Mouse (Mus musculus): Measurements from ENCODE around the gene Chga.

The Chga gene

GRCm38 (mm10) chr12:102554721-102555516 lies at the start of gene Chga:
Gene Chga, plus strand, starts transcription at chr12:102554969.
- no peak for DNase-seq

GRCm38 (mm10) chr12:102505131-102505713 lies 49.5 kb upstream of the Chga start:
- DNase-seq, result no peak

- DNase-seq, result no peak
These were observed 48.8 kb upstream of the Chga start for GRCm38 (mm10) chr12:102505949-102506348.

- DNase-seq, result no peak
These were observed 43.4 kb upstream of the Chga start for GRCm38 (mm10) chr12:102511363-102511762.

GRCm38 (mm10) chr12:102514151-102514550 lies 40.6 kb upstream of the Chga start:
- DNase-seq, result no peak

GRCm38 (mm10) chr12:102514751-102515150 lies 40.0 kb upstream of the Chga start:
- DNase-seq, result no peak

- no peak for DNase-seq
These were observed 38.6 kb upstream of the Chga start for GRCm38 (mm10) chr12:102516151-102516550.

- no peak for DNase-seq
These were observed 37.1 kb upstream of the Chga start for GRCm38 (mm10) chr12:102517647-102518046.

- no peak for DNase-seq
These were observed 34.6 kb upstream of the Chga start for GRCm38 (mm10) chr12:102519929-102520720.

- DNase-seq, result no peak
These were observed 32.9 kb upstream of the Chga start for GRCm38 (mm10) chr12:102521777-102522319.

- no peak for DNase-seq
These were observed 30.6 kb upstream of the Chga start for GRCm38 (mm10) chr12:102524216-102524615.

- no peak for DNase-seq
These were observed 30.0 kb upstream of the Chga start for GRCm38 (mm10) chr12:102524760-102525159.

- DNase-seq, result no peak
These were observed 26.8 kb upstream of the Chga start for GRCm38 (mm10) chr12:102527989-102528388.

GRCm38 (mm10) chr12:102535796-102536195 lies 19.0 kb upstream of the Chga start:
- no peak for DNase-seq

- DNase-seq, result no peak
These were observed 14.5 kb upstream of the Chga start for GRCm38 (mm10) chr12:102540278-102540677.

GRCm38 (mm10) chr12:102541168-102541567 lies 13.6 kb upstream of the Chga start:
- no peak for DNase-seq

GRCm38 (mm10) chr12:102545122-102545521 lies 9.6 kb upstream of the Chga start:
- DNase-seq, result no peak

- DNase-seq, result peak; percentile 17 to 61
These were observed 4.2 kb upstream of the Chga start for GRCm38 (mm10) chr12:102550529-102550928.

GRCm38 (mm10) chr12:102551186-102551585 lies 3.6 kb upstream of the Chga start:
- no peak for DNase-seq

- no peak for DNase-seq
These were observed 2.8 kb upstream of the Chga start for GRCm38 (mm10) chr12:102552001-102552400.

- no peak for DNase-seq
These were observed 979 bp upstream of the Chga start for GRCm38 (mm10) chr12:102553705-102554275.

- DNase-seq, result no peak
These were observed 1.1 kb downstream of the Chga start for GRCm38 (mm10) chr12:102555850-102556249.

- DNase-seq, result no peak
These were observed 2.6 kb downstream of the Chga start for GRCm38 (mm10) chr12:102557372-102557771.

Data from spleen, adult 18-20 months (tissue).